21 mouse cellular contexts compared by ENCODE assay signal in genomic region chr1:190130888-190131287, GRCm38 (mm10). TPM values are rescaled to one million over a fixed set of nuclear protein-coding genes. Genes with fewer than 3 reads are reported as not detected.
DNase-seq lines count a peak whose midpoint lies in the region; ATAC-seq and TF ChIP-seq lines count a peak whose summit lies in the region.
"Had no signal": no experiment of that assay in that cellular context is flagged by ENCODE, and none has a peak within 500 bp of the region (broad histone marks: within the 10 kb centered on the region; RNA-seq: fewer than 3 reads in every experiment).

No protein-coding gene starts in this region.

- no peak overlapping the region for H3K9ac ChIP-seq in heart, postnatal 0 days (replicated peaks; ENCODE audit: low read depth, low read length)
- no peak overlapping the region for H3K9ac ChIP-seq in midbrain, embryonic 13.5 days (replicated peaks)
- H3K9ac ChIP-seq in forebrain, embryonic 12.5 days: no peak overlapping the region

- H3K4me3 ChIP-seq in heart, embryonic 10.5 days: no peak overlapping the region
- no peak overlapping the region for H3K4me3 ChIP-seq in heart, postnatal 0 days (ENCODE audit: low read depth, low read length)
- H3K4me3 ChIP-seq in midbrain, embryonic 10.5 days: no peak overlapping the region
- H3K4me3 ChIP-seq in midbrain, embryonic 13.5 days (replicated peaks): no peak overlapping the region
- no peak overlapping the region for H3K4me3 ChIP-seq in forebrain, embryonic 12.5 days (replicated peaks)
- H3K4me3 ChIP-seq: embryonic facial prominence, embryonic 10.5 days; gastrocnemius, adult 2 months; hindbrain, embryonic 12.5 days had no signal

- no peak for TF ChIP-seq CTCF in heart, postnatal 0 days (IDR thresholded peaks at IDR 0.05; ENCODE audit: low read depth)

- no peaks in the 10 kb centered on the region for H3K9me3 ChIP-seq in heart, embryonic 10.5 days
- H3K9me3 ChIP-seq in heart, postnatal 0 days (replicated peaks; ENCODE audit: control insufficient read depth, low read length): no peaks in the 10 kb centered on the region
- H3K9me3 ChIP-seq in midbrain, embryonic 10.5 days (replicated peaks): no peaks in the 10 kb centered on the region
- no peaks in the 10 kb centered on the region for H3K9me3 ChIP-seq in midbrain, embryonic 13.5 days
- no peaks in the 10 kb centered on the region for H3K9me3 ChIP-seq in forebrain, embryonic 12.5 days
- H3K9me3 ChIP-seq: embryonic facial prominence, embryonic 10.5 days; hindbrain, embryonic 12.5 days had no signal

- TF ChIP-seq EP300 in heart, postnatal 0 days (IDR thresholded peaks at IDR 0.05; ENCODE audit: low read depth): no peak

- no peaks in the 10 kb centered on the region for H3K27me3 ChIP-seq in heart, embryonic 10.5 days (ENCODE audit: insufficient read depth, poor library complexity, severe bottlenecking)
- no peaks in the 10 kb centered on the region for H3K27me3 ChIP-seq in heart, postnatal 0 days (ENCODE audit: control insufficient read depth, insufficient read depth, low read length)
- H3K27me3 ChIP-seq in midbrain, embryonic 10.5 days (ENCODE audit: low read depth, poor library complexity, severe bottlenecking): peaks cover 16% of the 10 kb centered on the region
- H3K27me3 ChIP-seq in midbrain, embryonic 13.5 days: no peaks in the 10 kb centered on the region
- peaks cover 21% of the 10 kb centered on the region for H3K27me3 ChIP-seq in forebrain, embryonic 12.5 days
- H3K27me3 ChIP-seq: hindbrain, embryonic 12.5 days; Patski had no signal

- 70% methylated on average over 4 of the region's 4 CpGs for WGBS in heart, embryonic 10.5 days
- 67% methylated on average over 4 of the region's 4 CpGs for WGBS in heart, postnatal 0 days
- 60% methylated on average over 4 of the region's 4 CpGs for WGBS in midbrain, embryonic 10.5 days
- 57% methylated on average over 4 of the region's 4 CpGs for WGBS in midbrain, embryonic 13.5 days
- WGBS in forebrain, embryonic 12.5 days: 60% methylated on average over 4 of the region's 4 CpGs

- peak overlapping the region; percentile 38; the same call in 1 of the 2 replicates for H3K27ac ChIP-seq in heart, embryonic 10.5 days
- 0 out of 2 replicates have a peak overlapping the region, but pooled peaks have one; percentile 0 for H3K27ac ChIP-seq in heart, postnatal 0 days (ENCODE audit: low read depth)
- H3K27ac ChIP-seq in midbrain, embryonic 10.5 days (replicated peaks): peak overlapping the region; percentile 81
- H3K27ac ChIP-seq in midbrain, embryonic 13.5 days: no peak overlapping the region
- no peak overlapping the region for H3K27ac ChIP-seq in forebrain, embryonic 12.5 days
- H3K27ac ChIP-seq: embryonic facial prominence, embryonic 10.5 days; gastrocnemius, adult 2 months had no signal

- no peak for DNase-seq in heart, embryonic 10.5 days (ENCODE audit: low spot score)
- DNase-seq in heart, adult 8-10 months (ENCODE audit: low spot score): no peak
- DNase-seq in heart, postnatal 0 days (ENCODE audit: low spot score): no peak
- no peak for DNase-seq in heart, postnatal 4 days
- no peak for DNase-seq in midbrain, embryonic 10.5 days (ENCODE audit: low spot score)
- DNase-seq: adrenal gland, postnatal 25 days; cerebellum, adult 2 months; cerebellum, postnatal 10 days; gastrocnemius, adult 2 months; gastrocnemius, postnatal 25 days had no signal

- peaks cover 65% of the 10 kb centered on the region for H3K4me1 ChIP-seq in heart, embryonic 10.5 days
- peaks cover 23% of the 10 kb centered on the region for H3K4me1 ChIP-seq in heart, postnatal 0 days (ENCODE audit: control insufficient read depth, insufficient read depth)
- H3K4me1 ChIP-seq in midbrain, embryonic 10.5 days: peaks cover 84% of the 10 kb centered on the region
- H3K4me1 ChIP-seq in midbrain, embryonic 13.5 days (replicated peaks): peaks cover 63% of the 10 kb centered on the region
- H3K4me1 ChIP-seq in forebrain, embryonic 12.5 days: peaks cover 55% of the 10 kb centered on the region

- no peak overlapping the region for H3K4me2 ChIP-seq in heart, postnatal 0 days (ENCODE audit: low read depth, low read length)
- H3K4me2 ChIP-seq in midbrain, embryonic 13.5 days (replicated peaks): no peak overlapping the region
- H3K4me2 ChIP-seq in forebrain, embryonic 12.5 days: no peak overlapping the region
- H3K4me2 ChIP-seq: hindbrain, embryonic 12.5 days had no signal

- no peak for ATAC-seq in heart, postnatal 0 days (ENCODE audit: insufficient read depth, low read depth)
- ATAC-seq in midbrain, embryonic 13.5 days: no peak
- ATAC-seq in forebrain, embryonic 12.5 days (ENCODE audit: low FRiP score): no peak
- ATAC-seq: activated CD4-positive, CD25-positive, alpha-beta regulatory T cell, adult 4 months; forebrain, embryonic 14.5 days; hindbrain, embryonic 16.5 days; inflammation-experienced regulatory T-cells, adult 6 months; intestine, postnatal 0 days; Patski had no signal

- H3K36me3 ChIP-seq in heart, embryonic 10.5 days: peaks cover 26% of the 10 kb centered on the region
- H3K36me3 ChIP-seq in heart, postnatal 0 days (replicated peaks; ENCODE audit: control insufficient read depth, insufficient read depth, low read length): peaks cover 16% of the 10 kb centered on the region
- peaks cover 19% of the 10 kb centered on the region for H3K36me3 ChIP-seq in midbrain, embryonic 10.5 days
- H3K36me3 ChIP-seq in midbrain, embryonic 13.5 days: 0 out of 2 replicates have a peak, but pooled peaks cover 3% of the 10 kb centered on the region
- H3K36me3 ChIP-seq in forebrain, embryonic 12.5 days (replicated peaks): no peaks in the 10 kb centered on the region; the same call in 1 of the 2 replicates
- H3K36me3 ChIP-seq: embryonic facial prominence, embryonic 10.5 days; hindbrain, embryonic 12.5 days had no signal

RNA-seq across cellular contexts. Expression of gene Prox1, which starts 39.6 kb away (rescaled TPM):
- 13.3 and 17.3 TPM in 2 replicates for polyA plus RNA-seq in heart, embryonic 10.5 days (2016; fragmentation: Nextera tagmentation; extraction: Ambion mirVana)
- total RNA-seq in heart, adult 8-10 months (2022): 10 to 100 TPM; 42.2 to 58.7 (median 51.7) TPM
- total RNA-seq in heart, postnatal 0 days (2014; rRNA removed; ENCODE audit: low replicate concordance): 23.1 and 31.5 TPM in 2 replicates
- 17.3 and 17.8 TPM in 2 replicates for polyA plus RNA-seq in heart, postnatal 0 days (2015; fragmentation: Nextera tagmentation; extraction: Ambion mirVana)
- total RNA-seq in heart, postnatal 4 days (2021): 10 to 100 TPM; 57.6 to 58.0 TPM
- 6.5 and 10.3 TPM in 2 replicates for polyA plus RNA-seq in midbrain, embryonic 10.5 days (2016; fragmentation: Nextera tagmentation; extraction: Ambion mirVana)
- 9.7 and 12.1 TPM in 2 replicates for polyA plus RNA-seq in midbrain, embryonic 13.5 days (2015; fragmentation: Nextera tagmentation; extraction: Ambion mirVana)
- polyA plus RNA-seq in forebrain, embryonic 12.5 days (2016; fragmentation: Nextera tagmentation; extraction: Ambion mirVana): 13.4 and 16.3 TPM in 2 replicates
- total RNA-seq: granulocyte monocyte progenitor cell, adult 5-6 weeks had no signal

Comparison
In these comparisons a context has a peak if more than half of its experiments do, and no peak if none do; other contexts are left out.
1. H3K27ac ChIP-seq: peak in heart, embryonic 10.5 days (single experiment), heart, postnatal 0 days (single experiment) and midbrain, embryonic 10.5 days (single experiment); none in midbrain, embryonic 13.5 days (single experiment) and forebrain, embryonic 12.5 days (single experiment).